Mouse (Mus musculus): ENCODE measurements at regions not wholly inside any gene's neighbourhood (a gene's known extent, or its start where the extent isn't known, plus 50 kb on each side); places are given as distances from the start of the nearest gene placed in this dataset.

GRCm38 (mm10) chr11:34982775-34983457 lies 138.1 kb upstream of the Slit3 start:
- TF ChIP-seq ZNF384 (IDR thresholded peaks at IDR 0.05; ENCODE audit: low read depth, low read length) (no peak), CHD2 (IDR thresholded peaks at IDR 0.05; ENCODE audit: low read depth, low read length) (no peak)

Measured in ES-E14 (cell line).